Mouse (Mus musculus) mature B cell (primary cell): ENCODE data around the gene Prl7c1.
"Not testable (repeated sequence)": the region's sequence is repeated elsewhere in the genome, so short reads cannot be mapped to it uniquely, and the experiment has no call there.

Experiments
- in situ Hi-C: fragments of 300-500 bp; cut with MboI; formaldehyde crosslinking; loops from 2 replicates; pipeline ENCODE4 v1.14.3; 2019

Gene Prl7c1

DNA sequence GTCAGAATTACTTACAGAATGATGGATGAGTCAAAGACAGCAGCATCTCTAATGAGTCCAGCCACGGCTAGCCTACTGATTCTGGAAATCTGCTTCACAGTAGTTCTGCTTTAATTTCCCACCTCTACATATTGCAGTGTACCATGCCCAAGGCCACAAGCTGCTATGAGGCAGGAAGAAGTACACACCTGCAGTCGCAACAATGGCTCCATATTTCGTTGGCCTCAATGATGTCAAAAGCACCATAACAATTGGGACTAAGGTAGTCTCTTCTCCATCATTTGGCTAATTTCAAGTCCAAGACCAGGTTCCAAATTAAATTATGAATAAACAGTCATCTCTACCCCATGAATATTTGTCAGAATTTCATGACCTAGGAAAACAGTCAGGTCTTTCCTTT lies at the start of gene Prl7c1:
Prl7c1 (minus strand) TSS at position 101 of the 400 bp plus-strand sequence.
- in situ Hi-C loops: not testable (repeated sequence)

DNA sequence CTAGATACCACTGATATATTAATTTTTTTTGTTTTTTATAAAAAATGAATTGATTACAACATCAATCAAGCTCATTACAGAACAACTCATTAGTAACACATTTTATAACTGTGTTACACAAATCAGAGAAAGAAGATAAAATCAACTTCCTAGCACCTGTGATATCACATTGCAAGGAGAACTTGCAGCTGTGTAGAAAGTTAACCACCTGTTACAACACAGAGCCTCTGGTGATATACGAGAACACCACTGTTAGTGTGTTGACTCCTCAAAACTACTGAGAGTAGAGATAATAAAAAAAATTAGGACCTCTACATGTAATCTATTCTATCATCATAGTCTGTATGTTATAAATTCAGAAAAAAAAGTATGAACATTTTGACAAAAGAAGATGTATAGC lies 22.2 kb upstream of the Prl7c1 start:
- in situ Hi-C loops: no loop called here

DNA sequence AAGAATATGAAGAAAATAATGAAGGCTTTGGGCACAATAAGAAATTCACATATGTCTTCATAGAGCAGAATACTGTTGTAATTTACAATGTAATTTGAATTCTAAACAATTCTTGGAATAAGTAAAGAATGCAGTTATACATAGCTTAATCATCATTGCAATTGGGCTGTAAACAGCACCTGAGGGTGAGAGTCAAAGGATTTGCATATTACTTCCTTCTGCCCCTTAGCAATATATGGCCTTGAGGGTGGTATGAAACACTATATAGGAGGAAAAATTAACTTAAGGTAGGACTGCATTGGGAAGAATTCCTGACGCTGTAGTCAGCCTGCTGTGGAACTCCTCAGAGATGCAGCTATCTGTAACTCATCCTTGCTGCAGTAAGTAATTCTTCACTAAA lies 20.8 kb upstream of the Prl7c1 start, which contains the start of gene Prl2a1:
Prl2a1 (plus strand) TSS at position 301 of the 400 bp plus-strand sequence.
- in situ Hi-C loops: no loop called here

DNA sequence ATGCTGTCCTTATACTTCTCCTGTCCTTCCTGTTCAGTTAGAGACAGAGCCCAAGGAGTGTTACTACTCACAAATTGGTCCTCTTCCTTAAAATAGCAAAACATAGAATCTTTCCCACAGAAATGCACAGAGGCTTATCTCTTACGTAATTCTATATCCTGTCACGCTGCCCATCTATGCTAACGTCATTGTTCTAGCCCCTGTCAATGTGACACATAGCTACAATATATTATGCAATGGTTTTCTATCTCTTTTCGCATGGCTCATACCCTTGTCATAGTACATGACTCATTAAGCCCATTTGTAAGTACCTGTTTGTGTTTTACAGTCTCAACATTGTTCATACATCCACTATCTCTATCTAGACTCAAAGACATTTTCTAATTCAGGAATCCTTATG lies 18.7 kb upstream of the Prl7c1 start:
- in situ Hi-C loops: no loop called here

DNA sequence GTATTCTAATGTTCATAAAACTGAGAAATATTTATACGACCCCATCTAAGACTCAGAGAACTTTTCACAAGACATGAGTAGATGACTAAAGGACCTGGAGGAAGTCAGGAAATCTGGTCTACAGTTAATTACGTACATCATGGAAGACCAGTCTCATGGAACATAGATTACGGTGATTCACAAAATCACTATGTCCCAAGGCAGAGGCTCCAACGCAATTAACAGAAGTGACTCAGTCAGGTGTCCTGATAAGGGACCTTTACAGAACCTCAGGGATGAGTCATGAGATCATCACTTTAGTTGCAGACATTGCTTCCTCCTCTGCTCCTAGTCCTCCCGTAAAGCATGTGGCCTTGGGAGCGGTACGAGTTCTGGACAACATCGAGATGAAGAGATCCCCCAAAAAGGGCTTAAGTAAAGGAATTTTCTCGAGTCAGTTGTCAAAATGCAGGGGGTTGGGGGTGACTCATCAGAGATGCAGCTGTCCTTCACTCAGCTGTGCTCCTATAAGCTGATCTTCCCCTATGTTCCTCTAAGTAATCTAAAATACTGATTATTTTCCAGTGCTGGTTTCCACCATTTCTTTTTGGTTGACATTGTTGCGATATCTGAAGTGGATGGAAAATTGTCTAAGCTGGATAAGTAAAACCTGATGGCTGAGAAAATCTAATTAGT lies 46.0 kb downstream of the Prl7c1 start:
- in situ Hi-C loops: no loop called here

DNA sequence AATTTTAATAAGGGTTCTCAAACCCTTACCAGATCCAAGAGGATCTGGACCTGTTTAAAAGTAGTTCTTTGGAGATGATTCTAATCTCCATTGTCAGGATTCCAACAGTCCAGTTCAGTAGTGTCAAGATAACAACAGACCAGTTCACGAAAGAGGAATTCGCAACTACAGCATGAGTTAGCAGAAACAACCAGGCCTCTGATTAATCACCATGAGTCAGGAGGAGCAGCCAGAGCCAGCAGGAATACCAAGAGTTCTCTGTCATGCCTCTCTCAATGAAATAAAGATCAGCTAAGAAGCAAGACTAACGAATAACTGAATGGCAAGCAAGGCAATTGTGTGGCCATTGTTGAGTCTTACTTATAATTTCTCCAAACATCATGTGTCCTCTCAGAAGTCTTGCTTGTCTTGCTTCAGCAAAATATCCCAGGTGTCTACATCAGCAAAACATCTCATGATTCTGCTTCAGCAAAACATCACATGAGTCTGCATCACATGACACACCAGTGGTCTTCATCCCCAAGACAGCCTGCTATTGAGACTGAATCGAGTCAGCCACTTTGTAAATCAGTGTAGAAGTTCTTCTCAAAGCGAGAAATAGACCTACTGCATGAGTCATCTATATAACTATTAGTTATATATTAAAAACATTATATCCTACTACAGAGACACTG lies 50.2 kb downstream of the Prl7c1 start:
- in situ Hi-C loops: not testable (repeated sequence)

DNA sequence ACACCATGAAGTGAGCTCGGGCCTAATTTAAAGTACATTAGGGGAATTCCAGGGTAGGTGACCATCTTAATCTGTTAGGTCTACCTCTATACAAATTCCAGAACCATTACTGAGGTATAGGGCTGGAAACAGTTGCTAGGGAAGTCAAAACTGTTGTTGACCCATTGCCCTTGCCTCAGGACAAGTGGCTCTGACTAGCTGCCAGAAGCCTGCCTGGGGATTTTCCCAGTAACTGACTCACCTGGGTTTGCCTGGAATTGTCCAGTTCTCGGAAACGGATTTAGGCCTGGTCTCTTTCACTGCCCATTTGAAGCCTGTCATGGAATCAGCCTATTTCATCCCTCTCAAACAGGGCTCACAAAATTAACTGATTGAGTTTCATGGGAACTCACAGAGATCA lies 55.5 kb downstream of the Prl7c1 start:
- in situ Hi-C loops: not testable (repeated sequence)
